Mouse (Mus musculus) heart, embryonic 16.5 days (tissue): ENCODE results near the gene Atf7ip2. TPM values are rescaled to one million over a fixed set of nuclear protein-coding genes. Genes with fewer than 3 reads are reported as not detected.

Source experiments
- ATAC-seq: fragments of 200-750 bp; cut with Nextera tagmentation; replicated peaks from 2 replicates; pipeline ENCODE4 v1.8.0; 2017; ENCODE audit warnings: moderate number of reproducible peaks; ENCODE audit not compliant: insufficient read depth, low FRiP score; ENCODE audit errors: extremely low read depth
- H3K27ac ChIP-seq: fragments of 300-500 bp; sonication (generic); 2 replicates; pipeline ENCODE4 v1.5.1; 2014; ENCODE audit warnings: mild to moderate bottlenecking, low read length, control low read depth, moderate library complexity
- H3K27me3 ChIP-seq: fragments of 300-500 bp; sonication (generic); 2 replicates; pipeline ENCODE4 v1.6.1; 2014; ENCODE audit warnings: low read length, mixed read lengths; ENCODE audit not compliant: control insufficient read depth, insufficient read depth
- H3K36me3 ChIP-seq: fragments of 300-500 bp; sonication (generic); 2 replicates; pipeline ENCODE4 v1.6.1; 2014; ENCODE audit not compliant: control insufficient read depth, insufficient read depth
- H3K4me1 ChIP-seq: fragments of 300-500 bp; sonication (generic); 2 replicates; pipeline ENCODE4 v1.6.1; 2014; ENCODE audit warnings: low read length, mixed read lengths; ENCODE audit not compliant: control insufficient read depth, insufficient read depth
- H3K4me2 ChIP-seq: fragments of 300-500 bp; sonication (generic); 2 replicates; pipeline ENCODE4 v1.6.1; 2014; ENCODE audit warnings: low read depth, mild to moderate bottlenecking, control low read depth, low read length
- H3K4me3 ChIP-seq: fragments of 300-500 bp; sonication (generic); 2 replicates; pipeline ENCODE4 v1.5.1; 2014; ENCODE audit warnings: mild to moderate bottlenecking, control low read depth, low read length
- H3K9ac ChIP-seq: fragments of 300-500 bp; sonication (generic); 2 replicates; pipeline ENCODE4 v1.6.1; 2014; ENCODE audit warnings: low read length, control low read depth
- H3K9me3 ChIP-seq: fragments of 300-500 bp; sonication (generic); replicated peaks from 2 replicates; pipeline ENCODE4 v1.6.1; 2016; ENCODE audit warnings: low read length; ENCODE audit not compliant: control insufficient read depth
- WGBS: fragments of 180-500 bp; shearing (Covaris S2); extraction: QIAGEN DNeasy Blood & Tissue Kit; methylation state at CpG from one replicate; pipeline ENCODE4 v1.1.7; 2014; 5-methylcytosine and 5-hydroxymethylcytosine counted together
- polyA plus RNA-seq: library from polyadenylated mRNA; unstranded; fragments of >200 nt; fragmentation: Nextera tagmentation; extraction: Ambion mirVana; gene quantifications from 2 replicates; pipeline ENCODE4 v1.2.1, GENCODE M21; 2015

Gene Atf7ip2
- polyA plus RNA-seq, 1 experiment from 2014 or later = 0.26 TPM

GRCm38 (mm10) chr16:10280286-10280951, 87.9 kb downstream of the Atf7ip2 start:
- Histone ChIP-seq H3K27me3 (no peaks in the 10 kb centered on the region), H3K4me1 (no peaks in the 10 kb centered on the region), H3K4me2 (no peak overlapping the region), H3K27ac (no peak overlapping the region), H3K4me3 (no peak overlapping the region), H3K9ac (no peak overlapping the region), H3K36me3 (peaks cover 21% of the 10 kb centered on the region), H3K9me3 (no peaks in the 10 kb centered on the region)
- WGBS = 42% methylated on average over 12 of the region's 12 CpGs
- ATAC-seq = 0 out of 2 replicates have a peak, but pooled peaks have one; percentile 33

GRCm38 (mm10) chr16:10281890-10282289, 89.4 kb downstream of the Atf7ip2 start:
- Histone ChIP-seq H3K9me3 (no peaks in the 10 kb centered on the region), H3K4me2 (no peak overlapping the region), H3K27me3 (no peaks in the 10 kb centered on the region), H3K27ac (no peak overlapping the region), H3K4me3 (no peak overlapping the region), H3K36me3 (peaks cover 21% of the 10 kb centered on the region), H3K4me1 (peaks cover 8% of the 10 kb centered on the region), H3K9ac (no peak overlapping the region)
- WGBS = 77% methylated on average over 3 of the region's 3 CpGs
- no peak for ATAC-seq

- no peaks in the 10 kb centered on the region for H3K9me3 ChIP-seq
- peaks cover 8% of the 10 kb centered on the region for H3K4me1 ChIP-seq
- 63% methylated on average over 9 of the region's 9 CpGs for WGBS
- no peak overlapping the region for H3K9ac ChIP-seq
- no peaks in the 10 kb centered on the region for H3K27me3 ChIP-seq
- ATAC-seq = no peak
- H3K27ac ChIP-seq = no peak overlapping the region
- H3K36me3 ChIP-seq = peaks cover 24% of the 10 kb centered on the region
- H3K4me3 ChIP-seq = no peak overlapping the region
- no peak overlapping the region for H3K4me2 ChIP-seq
Measured at GRCm38 (mm10) chr16:10286513-10287268, 94.2 kb downstream of the Atf7ip2 start.

GRCm38 (mm10) chr16:10288115-10288514, 95.6 kb downstream of the Atf7ip2 start:
- Histone ChIP-seq H3K4me1 (peaks cover 8% of the 10 kb centered on the region), H3K4me3 (no peak overlapping the region), H3K9me3 (no peaks in the 10 kb centered on the region), H3K4me2 (no peak overlapping the region), H3K27me3 (no peaks in the 10 kb centered on the region), H3K36me3 (peaks cover 21% of the 10 kb centered on the region), H3K9ac (no peak overlapping the region), H3K27ac (no peak overlapping the region)
- no peak for ATAC-seq
- 86% methylated on average over 6 of the region's 6 CpGs for WGBS

GRCm38 (mm10) chr16:10297696-10298644, 105.5 kb downstream of the Atf7ip2 start:
- WGBS = 77% methylated on average over 10 of the region's 10 CpGs
- Histone ChIP-seq H3K27me3 (no peaks in the 10 kb centered on the region), H3K27ac (no peak overlapping the region), H3K4me1 (peaks cover 10% of the 10 kb centered on the region), H3K9ac (no peak overlapping the region), H3K36me3 (no peaks in the 10 kb centered on the region), H3K4me3 (no peak overlapping the region), H3K4me2 (no peak overlapping the region), H3K9me3 (no peaks in the 10 kb centered on the region)
- no peak for ATAC-seq

GRCm38 (mm10) chr16:10299637-10300036, 107.1 kb downstream of the Atf7ip2 start:
- 0 out of 2 replicates have a peak, but pooled peaks have one; percentile 11 for ATAC-seq
- no peaks in the 10 kb centered on the region for H3K27me3 ChIP-seq
- H3K27ac ChIP-seq = peak overlapping the region; percentile 60
- H3K9ac ChIP-seq = peak overlapping the region; percentile 7; the same call in 1 of the 2 replicates
- no peak overlapping the region for H3K4me3 ChIP-seq
- 26% methylated on average over 8 of the region's 8 CpGs for WGBS
- no peak overlapping the region for H3K4me2 ChIP-seq
- no peaks in the 10 kb centered on the region for H3K9me3 ChIP-seq
- no peaks in the 10 kb centered on the region for H3K36me3 ChIP-seq
- peaks cover 11% of the 10 kb centered on the region for H3K4me1 ChIP-seq

GRCm38 (mm10) chr16:10300231-10301186, 108.0 kb downstream of the Atf7ip2 start:
- H3K4me2 ChIP-seq = no peak overlapping the region
- H3K27ac ChIP-seq = peak overlapping the region; percentile 60
- no peak for ATAC-seq
- H3K27me3 ChIP-seq = no peaks in the 10 kb centered on the region
- no peaks in the 10 kb centered on the region for H3K9me3 ChIP-seq
- WGBS = 64% methylated on average over 3 of the region's 3 CpGs
- H3K9ac ChIP-seq = no peak overlapping the region
- H3K36me3 ChIP-seq = no peaks in the 10 kb centered on the region
- H3K4me1 ChIP-seq = peaks cover 15% of the 10 kb centered on the region
- H3K4me3 ChIP-seq = no peak overlapping the region
